Mouse (Mus musculus) hindbrain, embryonic 11.5 days (tissue): ENCODE measurements at regions not wholly inside any gene's neighbourhood (a gene's known extent, or its start where the extent isn't known, plus 50 kb on each side); places are given as distances from the start of the nearest gene placed in this dataset.
A peak's percentile ranks its signal among the peaks of the same experiment; 100 is the strongest.

ENCODE experiments used
- ATAC-seq: fragments of 200-750 bp; cut with Nextera tagmentation; 2 replicates; pipeline ENCODE4 v1.8.0; 2017; ENCODE audit warnings: mild to moderate bottlenecking, moderate TSS enrichment, moderate library complexity; ENCODE audit not compliant: low FRiP score
- DNase-seq: peaks from one replicate; pipeline ENCODE4 v3.0.0-alpha.2; 2015; ENCODE audit warnings: low spot score
- H3K27ac ChIP-seq: fragments of 300-500 bp; sonication (generic); 2 replicates; pipeline ENCODE4 v1.5.1; 2014; ENCODE audit warnings: mild to moderate bottlenecking, low read depth, low read length
- H3K27me3 ChIP-seq: fragments of 300-500 bp; sonication (generic); 2 replicates; pipeline ENCODE4 v1.6.1; 2014; ENCODE audit warnings: mild to moderate bottlenecking, low read length, moderate library complexity, mixed read lengths; ENCODE audit not compliant: control insufficient read depth, insufficient read depth
- H3K36me3 ChIP-seq: fragments of 300-500 bp; sonication (generic); 2 replicates; pipeline ENCODE4 v1.6.1; 2014; ENCODE audit warnings: mild to moderate bottlenecking, low read length, moderate library complexity, mixed read lengths; ENCODE audit not compliant: control insufficient read depth, insufficient read depth
- H3K4me1 ChIP-seq: fragments of 300-500 bp; sonication (generic); replicated peaks from 2 replicates; pipeline ENCODE4 v1.6.1; 2014; ENCODE audit warnings: low read length, mixed read lengths; ENCODE audit not compliant: control insufficient read depth, insufficient read depth
- H3K4me2 ChIP-seq: fragments of 300-500 bp; sonication (generic); replicated peaks from 2 replicates; pipeline ENCODE4 v1.6.1; 2014; ENCODE audit warnings: mild to moderate bottlenecking, low read depth, low read length
- H3K4me3 ChIP-seq: fragments of 300-500 bp; sonication (generic); 2 replicates; pipeline ENCODE4 v1.5.1; 2014; ENCODE audit warnings: low read depth, low read length
- H3K9ac ChIP-seq: fragments of 300-500 bp; sonication (generic); 2 replicates; pipeline ENCODE4 v1.6.1; 2014; ENCODE audit warnings: low read depth, low read length
- H3K9me3 ChIP-seq: fragments of 300-500 bp; sonication (generic); 2 replicates; pipeline ENCODE4 v1.6.1; 2016; ENCODE audit warnings: low read length; ENCODE audit not compliant: control insufficient read depth
- WGBS: fragments of 180-500 bp; shearing (Covaris S2); extraction: QIAGEN DNeasy Blood & Tissue Kit; methylation state at CpG from one replicate; pipeline ENCODE4 v1.1.7; 2014; 5-methylcytosine and 5-hydroxymethylcytosine counted together

DNA sequence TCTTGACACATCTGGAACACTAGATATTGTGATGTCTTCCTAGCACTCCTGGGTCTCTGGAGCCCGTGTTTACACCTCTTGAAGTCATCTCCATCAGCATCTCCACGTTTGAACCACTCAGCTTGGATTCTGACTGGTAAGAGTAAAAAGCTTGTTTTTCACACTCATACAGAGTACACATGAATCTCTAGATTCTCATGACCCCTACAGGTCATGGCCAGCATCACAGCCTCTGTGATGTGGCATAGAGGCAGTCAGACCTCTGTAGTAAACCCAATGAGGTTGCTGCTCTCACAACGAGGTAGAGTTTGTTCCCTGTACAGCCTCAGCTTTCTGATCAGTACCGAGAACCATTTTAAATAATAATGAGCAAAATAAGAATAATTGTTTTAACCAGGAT lies 542.3 kb upstream of the Tmem132c start:
- H3K4me3 ChIP-seq, result no peak overlapping the region
- H3K4me1 ChIP-seq, result no peaks in the 10 kb centered on the region
- no peak for ATAC-seq
- no peaks in the 10 kb centered on the region for H3K27me3 ChIP-seq
- no peak overlapping the region for H3K4me2 ChIP-seq
- no peaks in the 10 kb centered on the region for H3K9me3 ChIP-seq
- no peaks in the 10 kb centered on the region for H3K36me3 ChIP-seq
- H3K27ac ChIP-seq, result no peak overlapping the region
- DNase-seq, result peak; percentile 22
- H3K9ac ChIP-seq, result no peak overlapping the region
- WGBS, result 53% methylated on average over 4 of the region's 4 CpGs

DNA sequence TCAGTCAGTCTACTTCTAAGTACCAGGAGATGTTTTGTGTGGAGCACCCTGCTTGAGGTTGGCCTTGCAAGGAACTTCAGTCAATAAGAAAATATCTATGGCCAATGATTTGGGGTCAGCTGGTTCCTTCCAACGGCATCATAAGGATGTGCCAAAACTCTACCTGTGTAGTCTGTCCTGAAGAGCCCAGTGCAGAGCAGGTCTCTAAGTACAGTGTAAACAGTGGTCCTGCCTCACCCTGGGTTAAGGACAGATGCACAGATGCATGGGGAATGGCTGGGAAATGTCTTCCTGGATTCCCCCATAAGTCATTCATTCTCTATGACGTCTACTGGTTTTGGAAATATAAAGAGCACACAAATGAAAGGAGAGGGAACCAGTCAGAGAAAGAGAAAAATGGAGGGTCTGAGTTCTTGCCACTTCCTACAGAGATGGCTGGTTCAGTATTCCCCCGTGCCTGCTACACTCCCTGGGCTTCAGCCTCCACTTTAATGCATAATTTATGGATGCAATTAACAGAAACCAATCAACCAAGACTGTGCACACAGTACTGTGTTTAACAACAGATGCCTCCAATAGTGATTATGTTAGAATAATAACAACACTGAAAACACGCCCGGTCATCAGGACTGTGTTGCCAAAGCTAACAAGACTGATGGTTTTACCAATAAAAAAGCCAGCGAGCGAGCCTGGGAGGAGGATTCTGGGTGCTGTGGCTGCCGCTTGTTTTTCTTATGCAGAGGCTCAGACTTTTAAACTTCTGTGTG lies 537.9 kb upstream of the Tmem132c start:
- no peaks in the 10 kb centered on the region for H3K36me3 ChIP-seq
- no peak overlapping the region for H3K27ac ChIP-seq
- H3K9me3 ChIP-seq, result no peaks in the 10 kb centered on the region
- DNase-seq (no peak), ATAC-seq (no peak)
- no peak overlapping the region for H3K9ac ChIP-seq
- no peaks in the 10 kb centered on the region for H3K27me3 ChIP-seq
- no peak overlapping the region for H3K4me2 ChIP-seq
- H3K4me1 ChIP-seq, result no peaks in the 10 kb centered on the region
- H3K4me3 ChIP-seq, result no peak overlapping the region
- 76% methylated on average over 8 of the region's 8 CpGs for WGBS

DNA sequence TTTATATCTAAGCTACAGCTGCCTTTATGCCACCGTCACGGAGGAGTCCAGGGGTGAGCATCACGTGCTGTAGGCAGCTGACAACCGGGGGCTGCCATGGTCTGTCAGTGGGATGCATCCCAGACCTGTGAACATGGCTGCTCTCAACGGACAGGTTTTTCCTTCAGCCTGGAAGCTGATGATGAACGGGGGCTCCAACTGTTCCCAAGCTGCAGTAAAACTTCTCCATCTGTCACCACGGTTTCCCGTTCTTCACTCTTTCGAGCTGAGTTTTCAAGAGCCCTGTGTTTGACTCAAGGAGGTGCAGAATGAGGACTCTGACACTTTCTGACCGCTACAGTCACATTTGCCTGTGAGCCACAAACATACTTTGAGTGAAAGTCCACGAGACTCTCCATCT lies 535.7 kb upstream of the Tmem132c start:
- Histone ChIP-seq H3K9ac (no peak overlapping the region), H3K9me3 (no peaks in the 10 kb centered on the region), H3K4me2 (no peak overlapping the region), H3K27me3 (no peaks in the 10 kb centered on the region), H3K36me3 (no peaks in the 10 kb centered on the region), H3K4me1 (no peaks in the 10 kb centered on the region), H3K4me3 (no peak overlapping the region), H3K27ac (no peak overlapping the region)
- DNase-seq (no peak), ATAC-seq (no peak)
- WGBS, result 76% methylated on average over 11 of the region's 11 CpGs

DNA sequence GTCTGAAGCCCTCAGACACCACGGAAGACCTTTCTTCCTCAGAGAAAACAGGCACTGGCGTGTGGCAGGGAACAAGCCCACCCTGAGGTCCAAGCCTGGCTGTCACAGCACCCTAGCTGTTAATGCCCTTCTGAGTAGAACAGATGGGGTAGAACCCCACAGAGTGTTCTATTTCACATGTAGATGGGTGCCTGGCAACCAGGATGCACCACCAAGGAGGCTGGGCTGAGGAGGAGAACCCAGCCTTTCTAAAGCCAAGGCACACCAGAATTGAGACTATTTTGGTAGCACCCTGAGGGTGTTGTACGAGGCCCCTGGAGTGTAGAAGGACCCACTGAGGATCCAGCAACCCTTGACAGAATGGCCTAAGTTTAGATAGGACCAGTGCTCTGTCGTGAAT lies 534.9 kb upstream of the Tmem132c start:
- Histone ChIP-seq H3K9ac (no peak overlapping the region), H3K27ac (no peak overlapping the region), H3K4me3 (no peak overlapping the region), H3K27me3 (no peaks in the 10 kb centered on the region), H3K36me3 (no peaks in the 10 kb centered on the region), H3K9me3 (no peaks in the 10 kb centered on the region), H3K4me2 (no peak overlapping the region), H3K4me1 (no peaks in the 10 kb centered on the region)
- WGBS, result 71% methylated on average over 4 of the region's 4 CpGs
- no peak for ATAC-seq
- DNase-seq, result no peak

DNA sequence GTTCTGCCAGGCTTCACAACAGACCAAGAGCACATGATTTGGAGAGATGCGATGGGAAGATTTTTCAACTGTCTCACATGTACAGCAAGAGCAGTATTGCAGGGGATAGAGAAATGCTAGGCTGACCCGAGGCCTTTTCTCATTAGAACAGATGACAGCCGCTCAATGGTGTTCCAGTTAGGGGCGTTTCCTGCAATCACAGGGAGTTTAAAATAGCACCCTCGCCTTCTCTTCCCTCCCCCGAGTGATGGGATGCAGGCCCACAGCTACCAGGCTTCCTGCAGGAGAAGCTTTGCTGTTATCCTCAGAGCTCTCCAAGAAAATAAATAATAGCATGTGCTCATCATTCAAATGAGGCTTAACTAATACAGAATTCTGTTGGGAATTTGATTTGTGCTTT lies 526.9 kb upstream of the Tmem132c start:
- ATAC-seq, result no peak
- no peak overlapping the region for H3K4me2 ChIP-seq
- 69% methylated on average over 6 of the region's 6 CpGs for WGBS

DNA sequence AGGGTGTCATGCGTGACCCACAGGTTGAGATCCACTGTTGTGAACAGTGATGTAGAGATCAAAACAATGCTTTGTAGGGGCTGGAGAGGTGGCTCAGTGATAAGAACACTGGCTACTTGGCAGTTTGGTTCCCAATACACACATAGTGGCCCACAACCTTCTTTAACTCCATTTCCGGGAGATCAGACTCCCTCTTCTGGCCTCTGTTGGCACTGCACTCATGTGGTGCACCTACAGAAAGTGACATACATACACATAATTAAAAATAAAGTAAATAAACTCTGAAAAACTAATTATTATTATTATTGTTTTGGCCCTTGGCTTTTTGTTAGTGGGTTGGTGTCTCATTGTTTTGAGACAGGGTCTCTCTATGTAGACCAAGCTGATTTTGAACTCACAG lies 523.2 kb upstream of the Tmem132c start:
- Histone ChIP-seq H3K27ac (no peak overlapping the region), H3K4me1 (no peaks in the 10 kb centered on the region), H3K36me3 (no peaks in the 10 kb centered on the region), H3K9ac (no peak overlapping the region), H3K9me3 (no peaks in the 10 kb centered on the region), H3K4me2 (no peak overlapping the region), H3K27me3 (no peaks in the 10 kb centered on the region), H3K4me3 (no peak overlapping the region)
- no peak for DNase-seq
- no peak for ATAC-seq
- 98% methylated on average over 2 of the region's 2 CpGs for WGBS

More for the DNA sequence above, 526.9 kb upstream of the Tmem132c start:
- Histone ChIP-seq H3K27ac (no peak overlapping the region), H3K4me3 (no peak overlapping the region), H3K9me3 (no peaks in the 10 kb centered on the region), H3K36me3 (no peaks in the 10 kb centered on the region), H3K9ac (no peak overlapping the region), H3K4me1 (no peaks in the 10 kb centered on the region), H3K27me3 (no peaks in the 10 kb centered on the region)
- DNase-seq, result no peak

DNA sequence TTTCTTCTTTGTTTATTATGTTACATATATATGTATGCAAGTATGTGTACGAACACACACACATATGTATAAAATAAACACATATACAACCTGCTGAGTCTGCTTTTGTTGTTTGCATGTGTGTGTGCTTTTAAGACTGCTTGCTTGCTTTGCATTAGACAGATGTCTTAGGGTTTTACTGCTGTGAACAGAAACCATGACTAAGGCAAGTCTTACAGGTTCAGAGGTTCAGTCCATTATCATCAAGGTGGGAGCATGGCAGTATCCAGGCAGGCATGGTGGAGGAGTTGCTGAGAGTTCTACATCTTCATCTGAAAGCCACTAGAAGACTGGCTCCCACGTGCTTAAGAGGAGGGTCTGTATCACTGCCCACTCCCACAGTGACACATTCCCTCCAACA lies 520.3 kb upstream of the Tmem132c start:
- Histone ChIP-seq H3K4me1 (no peaks in the 10 kb centered on the region), H3K27ac (no peak overlapping the region), H3K36me3 (no peaks in the 10 kb centered on the region), H3K4me2 (no peak overlapping the region), H3K4me3 (no peak overlapping the region), H3K9me3 (no peaks in the 10 kb centered on the region), H3K27me3 (no peaks in the 10 kb centered on the region), H3K9ac (no peak overlapping the region)
- DNase-seq (no peak), ATAC-seq (no peak)
- WGBS, result 85% methylated on average over 2 of the region's 2 CpGs

DNA sequence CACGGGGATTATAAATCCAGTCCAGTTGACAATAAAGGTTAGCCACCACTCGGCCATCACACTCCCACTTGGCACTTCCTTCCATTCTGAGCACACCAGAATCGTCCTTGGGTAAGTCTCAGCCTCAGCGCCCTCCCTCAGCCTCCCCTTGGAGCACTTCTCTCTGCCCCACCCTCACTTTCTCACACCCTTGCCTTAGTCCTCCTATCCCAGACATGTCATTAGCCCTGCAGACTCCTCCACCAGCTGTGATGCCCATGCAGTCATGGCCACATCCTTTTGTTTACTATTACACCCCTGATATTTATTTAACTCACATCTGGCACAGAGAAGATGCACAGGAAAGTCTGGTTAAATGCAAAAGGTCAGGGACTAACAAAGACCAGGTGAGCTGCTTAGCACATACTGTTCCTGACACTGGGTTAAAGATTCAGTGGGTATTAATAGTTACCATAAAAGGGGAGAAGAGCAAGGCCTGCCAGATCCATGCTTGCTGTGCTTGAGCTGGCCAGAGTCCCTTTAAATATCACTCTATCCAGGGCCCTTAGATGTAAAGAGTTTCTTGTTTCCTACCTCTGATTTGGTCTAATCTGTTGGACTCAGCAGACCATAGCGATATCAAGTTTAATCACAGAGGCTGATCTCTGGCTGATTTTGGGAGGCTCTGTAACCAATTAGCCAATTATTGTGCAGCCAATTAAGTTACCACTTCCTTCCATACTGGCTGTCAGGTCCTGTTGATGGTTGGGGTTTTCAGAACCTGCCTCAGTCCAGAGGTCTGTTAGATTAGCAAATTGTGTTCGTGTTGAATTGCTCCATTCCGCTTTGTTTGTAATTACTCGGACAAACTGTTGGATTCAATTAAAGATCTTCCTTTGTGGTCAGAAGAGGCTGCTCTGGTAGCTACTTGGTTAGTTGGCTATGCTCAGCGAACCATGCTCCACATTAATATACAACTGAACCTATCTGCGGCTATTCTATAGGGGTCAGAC lies 518.0 kb upstream of the Tmem132c start:
- DNase-seq (no peak), ATAC-seq (no peak)
- no peaks in the 10 kb centered on the region for H3K9me3 ChIP-seq
- no peaks in the 10 kb centered on the region for H3K4me1 ChIP-seq
- H3K36me3 ChIP-seq, result no peaks in the 10 kb centered on the region
- H3K27me3 ChIP-seq, result no peaks in the 10 kb centered on the region
- WGBS, result 72% methylated on average over 10 of the region's 10 CpGs
- no peak overlapping the region for H3K9ac ChIP-seq
- H3K4me2 ChIP-seq, result no peak overlapping the region
- H3K4me3 ChIP-seq, result no peak overlapping the region
- H3K27ac ChIP-seq, result no peak overlapping the region
